Mouse (Mus musculus) stomach, postnatal 0 days (tissue): Measurements from ENCODE around the gene Col6a5.

Source experiments
- CTCF ChIP-seq: IDR thresholded peaks from 2 replicates; pipeline ENCODE4 v1.5.1; 2016; ENCODE audit warnings: antibody characterized with exemption, low read depth, mild to moderate bottlenecking, moderate library complexity
- EP300 ChIP-seq: optimal IDR thresholded peaks from 2 replicates; pipeline ENCODE3; 2016; ENCODE audit warnings: antibody characterized with exemption

GRCm38 (mm10) chr9:105827791-105828385 lies 132.6 kb downstream of the Col6a5 start, which contains the start of gene Col6a6:
- no peak for TF ChIP-seq CTCF
- TF ChIP-seq EP300, result no peak
